Mouse (Mus musculus) splenic B cell, adult 2 months (primary cell): ENCODE data around the gene Gm26620.

Source experiments
- DNase-seq: peaks from one replicate; pipeline ENCODE4 v3.0.0-alpha.2; 2011; ENCODE audit warnings: low read depth, low spot score
- H3K27me3 ChIP-seq: 2 replicates; pipeline ENCODE4 v1.6.1; 2012; ENCODE audit warnings: mild to moderate bottlenecking, low read length, moderate library complexity, mixed read lengths; ENCODE audit not compliant: control insufficient read depth, poor library complexity, insufficient read depth, severe bottlenecking
- H3K36me3 ChIP-seq: 2 replicates; pipeline ENCODE4 v1.6.1; 2012; ENCODE audit warnings: mild to moderate bottlenecking, low read length, moderate library complexity, mixed read lengths; ENCODE audit not compliant: control insufficient read depth, poor library complexity, insufficient read depth, severe bottlenecking

The Gm26620 gene

GRCm38 (mm10) chr1:170912891-170913615 lies 28.2 kb downstream of the Gm26620 start, which contains the start of gene Fcrlb:
TSS of gene Fcrlb (minus strand) at chr1:170912941.
- H3K36me3 ChIP-seq, result peaks cover 5% of the 10 kb centered on the region; the same call in 1 of the 2 replicates
- no peak for DNase-seq
- no peaks in the 10 kb centered on the region for H3K27me3 ChIP-seq

DNA sequence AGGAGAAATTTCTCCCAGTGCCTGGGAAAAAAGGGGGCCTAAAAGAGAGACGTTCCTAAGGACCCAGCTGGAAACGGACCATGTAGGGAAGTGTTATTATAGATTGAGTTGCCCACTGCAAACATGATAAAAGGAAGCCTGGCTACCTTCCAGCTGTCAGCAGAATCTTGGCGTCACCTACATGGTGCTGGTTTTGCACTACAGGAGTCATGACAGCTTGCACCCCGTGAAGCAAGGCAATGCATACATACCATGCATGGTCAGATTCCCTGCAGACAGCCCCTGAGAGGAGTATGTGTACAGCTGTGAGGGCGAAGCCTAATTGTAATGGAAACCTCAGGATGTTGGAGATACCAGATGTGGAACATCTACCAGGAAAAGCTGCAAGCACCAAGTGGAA lies 30.8 kb downstream of the Gm26620 start:
- DNase-seq, result no peak
- H3K36me3 ChIP-seq, result peaks cover 24% of the 10 kb centered on the region; the same call in 1 of the 2 replicates
- H3K27me3 ChIP-seq, result no peaks in the 10 kb centered on the region

DNA sequence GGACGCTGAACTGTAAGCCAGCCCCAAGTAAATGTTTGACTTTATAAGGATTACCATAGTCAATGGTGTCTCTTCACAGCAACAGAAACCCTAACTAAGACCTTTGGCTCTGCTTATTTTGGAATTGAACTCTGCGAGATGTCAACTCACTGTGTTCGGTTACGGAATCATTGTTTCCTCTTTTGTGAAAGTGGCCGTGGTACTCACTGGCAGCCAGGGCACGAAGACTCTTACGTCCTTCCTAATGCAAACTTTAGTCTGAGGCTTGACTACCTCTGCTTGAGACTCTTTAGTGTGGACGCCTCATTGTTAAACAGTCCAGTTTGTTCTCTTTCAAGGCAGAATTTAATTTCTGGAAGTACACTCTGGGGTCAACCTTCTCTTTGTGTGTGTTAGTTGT lies 34.4 kb downstream of the Gm26620 start:
- peaks cover 38% of the 10 kb centered on the region for H3K36me3 ChIP-seq
- DNase-seq, result no peak
- no peaks in the 10 kb centered on the region for H3K27me3 ChIP-seq

GRCm38 (mm10) chr1:170924485-170924884 lies 39.6 kb downstream of the Gm26620 start:
- DNase-seq, result peak; percentile 84
- Histone ChIP-seq H3K36me3 (peaks cover 22% of the 10 kb centered on the region), H3K27me3 (no peaks in the 10 kb centered on the region)

DNA sequence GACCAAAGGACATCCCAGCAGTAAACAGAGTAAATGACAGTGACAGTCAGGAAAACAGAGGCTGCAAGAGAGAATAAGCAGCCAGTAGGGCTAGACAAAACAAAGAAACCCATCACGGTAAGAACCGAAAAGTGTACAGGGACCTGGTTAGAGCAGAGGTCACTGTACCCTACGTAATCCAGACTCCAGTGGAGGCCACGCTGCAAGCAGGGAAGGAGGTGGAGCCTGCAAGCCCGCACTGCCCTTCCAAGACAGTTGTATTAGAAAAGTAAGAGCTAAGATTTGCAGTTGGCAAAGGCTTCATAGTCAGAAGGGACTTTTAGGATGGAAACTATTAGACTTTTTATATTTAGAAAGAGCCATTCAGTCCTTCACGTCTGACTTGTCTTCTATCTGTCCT lies 42.1 kb downstream of the Gm26620 start:
- Histone ChIP-seq H3K27me3 (no peaks in the 10 kb centered on the region), H3K36me3 (peaks cover 3% of the 10 kb centered on the region)
- peak; percentile 50 for DNase-seq

GRCm38 (mm10) chr1:170927378-170927777 lies 42.5 kb downstream of the Gm26620 start, which contains the start of gene Fcrla:
TSS of gene Fcrla (minus strand) at chr1:170927583.
- Histone ChIP-seq H3K27me3 (no peaks in the 10 kb centered on the region), H3K36me3 (no peaks in the 10 kb centered on the region)
- peak; percentile 81 for DNase-seq

DNA sequence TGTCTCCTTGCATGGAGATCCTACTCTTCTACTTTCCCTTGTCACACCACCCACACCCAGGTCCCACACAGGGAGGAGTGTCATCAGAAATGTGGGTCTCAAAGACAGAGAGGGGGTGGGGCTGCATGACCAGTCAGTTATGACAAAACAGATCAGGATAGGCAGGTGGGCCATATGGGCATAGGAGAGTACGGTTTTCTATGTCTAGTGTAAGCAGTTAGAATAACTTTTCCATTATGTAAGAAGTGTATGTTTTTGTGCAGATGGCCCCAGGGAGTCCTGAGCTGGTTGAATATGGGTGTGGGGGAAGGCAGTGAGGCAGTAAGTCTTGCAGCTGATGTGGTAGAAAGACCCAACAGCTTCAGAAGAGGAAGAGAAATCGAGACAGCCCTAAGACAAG lies 43.6 kb downstream of the Gm26620 start:
- no peaks in the 10 kb centered on the region for H3K27me3 ChIP-seq

DNA sequence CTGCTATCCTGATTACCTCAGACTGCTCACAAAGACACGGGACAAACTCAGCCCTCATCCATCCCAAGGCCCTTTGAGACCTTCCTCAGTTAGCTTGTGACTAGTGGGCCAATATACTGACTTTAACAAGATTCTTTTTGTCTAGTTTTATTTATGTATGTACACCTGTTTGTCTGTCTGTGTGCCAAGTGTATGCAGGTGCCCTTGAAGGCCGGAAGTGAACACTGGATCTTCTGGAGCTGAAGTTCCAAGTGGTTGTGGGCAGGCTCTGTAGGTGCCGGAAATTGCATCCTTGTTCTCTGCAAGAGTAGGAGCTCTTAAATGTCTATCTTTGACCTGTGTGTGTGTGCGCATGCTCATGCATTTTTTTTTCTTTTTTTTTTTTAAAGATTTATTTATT lies 44.4 kb downstream of the Gm26620 start:
- H3K27me3 ChIP-seq, result no peaks in the 10 kb centered on the region
- no peak for DNase-seq

More for the DNA sequence above, 43.6 kb downstream of the Gm26620 start:
- peak; percentile 90 for DNase-seq
- H3K36me3 ChIP-seq, result no peaks in the 10 kb centered on the region

GRCm38 (mm10) chr1:170932043-170932442 lies 47.2 kb downstream of the Gm26620 start:
- DNase-seq, result peak; percentile 44

More for the DNA sequence above, 44.4 kb downstream of the Gm26620 start:
- no peaks in the 10 kb centered on the region for H3K36me3 ChIP-seq

GRCm38 (mm10) chr1:170933386-170933920 lies 48.6 kb downstream of the Gm26620 start:
- no peak for DNase-seq

More at GRCm38 (mm10) chr1:170932043-170932442, 47.2 kb downstream of the Gm26620 start:
- H3K36me3 ChIP-seq, result no peaks in the 10 kb centered on the region
- no peaks in the 10 kb centered on the region for H3K27me3 ChIP-seq

DNA sequence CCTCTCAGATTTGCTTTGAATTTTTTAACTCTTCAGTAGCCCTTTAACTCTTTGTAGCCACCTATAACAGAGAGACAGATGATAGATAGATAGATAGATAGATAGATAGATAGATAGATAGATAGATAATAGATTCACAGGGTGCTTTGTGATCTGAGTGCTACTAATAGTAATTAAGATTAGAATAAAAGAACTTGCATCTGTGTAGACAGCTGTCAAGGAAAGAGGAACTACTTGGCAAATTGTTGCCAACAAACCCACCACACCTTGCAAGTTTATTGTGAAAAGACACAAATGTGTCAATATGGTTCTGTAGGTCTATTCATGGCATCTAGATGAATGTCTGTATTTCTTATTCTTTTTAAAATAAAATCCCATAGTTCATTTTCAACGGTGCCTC lies 49.1 kb downstream of the Gm26620 start:
- DNase-seq, result no peak
- H3K27me3 ChIP-seq, result no peaks in the 10 kb centered on the region
- no peaks in the 10 kb centered on the region for H3K36me3 ChIP-seq

More at GRCm38 (mm10) chr1:170933386-170933920, 48.6 kb downstream of the Gm26620 start:
- no peaks in the 10 kb centered on the region for H3K36me3 ChIP-seq
- H3K27me3 ChIP-seq, result no peaks in the 10 kb centered on the region

GRCm38 (mm10) chr1:170934383-170934782 lies 49.5 kb downstream of the Gm26620 start:
- peak; percentile 88 for DNase-seq
- no peaks in the 10 kb centered on the region for H3K36me3 ChIP-seq
- H3K27me3 ChIP-seq, result no peaks in the 10 kb centered on the region
